Mouse (Mus musculus) MEL (cell line): ENCODE data around the gene Ngb. TPM values are rescaled to one million over a fixed set of nuclear protein-coding genes. Genes with fewer than 3 reads are reported as not detected.

Experiments
- DNase-seq: peaks from one replicate; pipeline ENCODE4 v3.0.0; 2011; ENCODE audit warnings: low read depth, low spot score
- H3K27ac ChIP-seq: 2 replicates; pipeline ENCODE4 v1.5.1; 2012; ENCODE audit warnings: low read depth, mild to moderate bottlenecking, control low read depth, low read length, moderate library complexity; ENCODE audit not compliant: control insufficient read depth
- H3K27me3 ChIP-seq, 2 experiments: fragments of 150-350 bp in 1 of 2; sonication (generic) in 1 of 2; 2 replicates each; pipeline ENCODE4 v1.6.1; 2012; ENCODE audit warnings: low read length in 2 of 2, mild to moderate bottlenecking in 2 of 2, improper control_type of control experiment in 1 of 2, moderate library complexity in 1 of 2; ENCODE audit not compliant: insufficient read depth in 2 of 2, control insufficient read depth in 1 of 2
- H3K36me3 ChIP-seq, 2 experiments: 2 replicates each; pipeline ENCODE4 v1.6.1; 2012 to 2014; ENCODE audit warnings: low read length in 2 of 2, improper control_type of control experiment in 1 of 2, inconsistent platforms in 1 of 2, mild to moderate bottlenecking in 1 of 2; ENCODE audit not compliant: insufficient read depth in 2 of 2, control insufficient read depth in 1 of 2
- H3K4me1 ChIP-seq, 2 experiments: fragments of 150-350 bp in 1 of 2; sonication (generic) in 1 of 2; 2 replicates each; pipeline ENCODE4 v1.6.1; 2012; ENCODE audit warnings: low read length in 2 of 2, improper control_type of control experiment in 1 of 2, mild to moderate bottlenecking in 1 of 2; ENCODE audit not compliant: insufficient read depth in 2 of 2, control insufficient read depth in 1 of 2
- H3K4me3 ChIP-seq, 2 experiments: fragments of 150-350 bp in 1 of 2; sonication (generic) in 1 of 2; 2 replicates each; pipeline ENCODE4 v1.5.1; 2012; ENCODE audit warnings: low read depth in 2 of 2, low read length in 2 of 2, mild to moderate bottlenecking in 2 of 2, moderate library complexity in 2 of 2, control low read depth in 1 of 2, improper control_type of control experiment in 1 of 2; ENCODE audit not compliant: control insufficient read depth in 1 of 2, insufficient read depth in 1 of 2
- H3K79me2 ChIP-seq: 2 replicates; pipeline ENCODE4 v1.6.1; 2012; ENCODE audit warnings: mild to moderate bottlenecking, low read length, moderate library complexity; ENCODE audit not compliant: control insufficient read depth, poor library complexity, insufficient read depth
- H3K9ac ChIP-seq: 2 replicates; pipeline ENCODE4 v1.6.1; 2012; ENCODE audit warnings: low read depth, mild to moderate bottlenecking, control low read depth, low read length, moderate library complexity; ENCODE audit not compliant: control insufficient read depth, poor library complexity, severe bottlenecking
- H3K9me3 ChIP-seq: fragments of 150-350 bp; sonication (generic); replicated peaks from 2 replicates; pipeline ENCODE4 v1.6.1; 2012; ENCODE audit warnings: mild to moderate bottlenecking, low read length, improper control_type of control experiment, moderate library complexity; ENCODE audit not compliant: insufficient read depth
- BHLHE40 ChIP-seq: IDR thresholded peaks from 2 replicates; pipeline ENCODE4 v1.6.1; 2012; ENCODE audit warnings: low read depth, mild to moderate bottlenecking, inconsistent platforms, low read length, improper control_type of control experiment, borderline replicate concordance
- CHD1 ChIP-seq: IDR thresholded peaks from 2 replicates; pipeline ENCODE4 v1.6.1; 2012; ENCODE audit warnings: low read depth, mild to moderate bottlenecking, inconsistent platforms, low read length, improper control_type of control experiment
- ELF1 ChIP-seq: IDR thresholded peaks from 2 replicates; pipeline ENCODE4 v1.6.1; 2014; ENCODE audit warnings: low read depth, mild to moderate bottlenecking, inconsistent platforms, low read length, improper control_type of control experiment, moderate library complexity
- ETS1 ChIP-seq: IDR thresholded peaks from 2 replicates; pipeline ENCODE4 v1.6.1; 2012; ENCODE audit warnings: low read depth, mild to moderate bottlenecking, inconsistent platforms, low read length, improper control_type of control experiment, moderate library complexity
- GABPA ChIP-seq: IDR thresholded peaks from 2 replicates; pipeline ENCODE4 v1.6.1; 2012; ENCODE audit warnings: low read depth, mild to moderate bottlenecking, inconsistent platforms, low read length, improper control_type of control experiment, moderate library complexity
- HCFC1 ChIP-seq: IDR thresholded peaks from 2 replicates; pipeline ENCODE4 v1.6.1; 2012; ENCODE audit warnings: low read depth, mild to moderate bottlenecking, inconsistent platforms, low read length, improper control_type of control experiment, moderate library complexity
- KAT2A ChIP-seq: conservative IDR thresholded peaks from 2 replicates; pipeline ENCODE4 v1.6.1; 2012; ENCODE audit warnings: low read depth, low read length, improper control_type of control experiment, inconsistent platforms
- MAZ ChIP-seq: IDR thresholded peaks from 2 replicates; pipeline ENCODE4 v1.6.1; 2012; ENCODE audit warnings: low read depth, mild to moderate bottlenecking, inconsistent platforms, low read length, improper control_type of control experiment
- MEF2A ChIP-seq: IDR thresholded peaks from 2 replicates; pipeline ENCODE4 v1.6.1; 2014; ENCODE audit warnings: low read depth, mild to moderate bottlenecking, inconsistent platforms, low read length, improper control_type of control experiment; ENCODE audit not compliant: poor library complexity, insufficient replicate concordance, severe bottlenecking; ENCODE audit errors: extremely low read depth
- MXI1 ChIP-seq: IDR thresholded peaks from 2 replicates; pipeline ENCODE4 v1.6.1; 2011; ENCODE audit warnings: mild to moderate bottlenecking, low read depth, low read length, improper control_type of control experiment
- MYC ChIP-seq: IDR thresholded peaks from 2 replicates; pipeline ENCODE4 v1.6.1; 2011; ENCODE audit warnings: low read depth, mild to moderate bottlenecking, low read length, improper control_type of control experiment, moderate library complexity
- NRF1 ChIP-seq: IDR thresholded peaks from 2 replicates; pipeline ENCODE4 v1.6.1; 2014; ENCODE audit warnings: low read depth, mild to moderate bottlenecking, inconsistent platforms, low read length, improper control_type of control experiment, moderate library complexity; ENCODE audit not compliant: poor library complexity, insufficient read depth, severe bottlenecking
- POLR2A ChIP-seq, 2 experiments: IDR thresholded peaks; 2 replicates each; pipeline ENCODE4 v1.6.1; 2011 to 2012; ENCODE audit warnings: low read length in 2 of 2, mild to moderate bottlenecking in 2 of 2, control low read depth in 1 of 2, improper control_type of control experiment in 1 of 2, low read depth in 1 of 2, moderate library complexity in 1 of 2; ENCODE audit not compliant: control insufficient read depth in 1 of 2, insufficient read depth in 1 of 2, poor library complexity in 1 of 2
- POLR2AphosphoS2 ChIP-seq: IDR thresholded peaks from 2 replicates; pipeline ENCODE4 v1.6.1; 2011; ENCODE audit warnings: low read length, improper control_type of control experiment
- POLR2AphosphoS5 ChIP-seq: IDR thresholded peaks from 2 replicates; pipeline ENCODE4 v1.6.1; 2012; ENCODE audit warnings: low read depth, borderline replicate concordance, mild to moderate bottlenecking, inconsistent platforms, low read length, moderate library complexity, mixed read lengths
- RAD21 ChIP-seq: IDR thresholded peaks from 2 replicates; pipeline ENCODE4 v1.6.1; 2011; ENCODE audit warnings: mild to moderate bottlenecking, low read depth, low read length, improper control_type of control experiment
- SMC3 ChIP-seq: IDR thresholded peaks from 2 replicates; pipeline ENCODE4 v1.6.1; 2011; ENCODE audit warnings: low read depth, low read length, improper control_type of control experiment
- TBP ChIP-seq: IDR thresholded peaks from 2 replicates; pipeline ENCODE4 v1.8.0; 2011; ENCODE audit warnings: low read depth, low read length, improper control_type of control experiment
- USF2 ChIP-seq, 2 experiments: IDR thresholded peaks; 2 replicates each; pipeline ENCODE4 v1.6.1; 2011 to 2012; ENCODE audit warnings: improper control_type of control experiment in 2 of 2, low read length in 2 of 2, borderline replicate concordance in 1 of 2, inconsistent platforms in 1 of 2, low read depth in 1 of 2, mild to moderate bottlenecking in 1 of 2; ENCODE audit not compliant: insufficient read depth in 1 of 2
- ZKSCAN1 ChIP-seq: IDR thresholded peaks from 2 replicates; pipeline ENCODE4 v1.6.1; 2012; ENCODE audit warnings: low read depth, mild to moderate bottlenecking, inconsistent platforms, low read length, improper control_type of control experiment, moderate library complexity
- ZMIZ1 ChIP-seq: IDR thresholded peaks from 2 replicates; pipeline ENCODE4 v1.6.1; 2012; ENCODE audit warnings: low read depth, mild to moderate bottlenecking, inconsistent platforms, low read length, improper control_type of control experiment, moderate library complexity
- polyA plus RNA-seq, 2 experiments: library from polyadenylated mRNA; stranded (reverse) in 1 of 2; unstranded in 1 of 2; fragments of >175 nt in 1 of 2; fragments of >200 nt in 1 of 2; gene quantifications; 2 replicates each; pipeline versions ENCODE4 v1.2.1 to v1.2.4; 2012; ENCODE audit warnings: low replicate concordance in 2 of 2, low read depth in 1 of 2; ENCODE audit not compliant: insufficient read length in 2 of 2, insufficient read depth in 1 of 2, missing spikeins in 1 of 2
- total RNA-seq: library from RNA; depleted of rRNA; stranded (reverse); fragments of 300-350 nt; gene quantifications from 2 replicates; pipeline ENCODE4 v1.2.3, GENCODE M21; 2012

The Ngb gene
- total and polyA plus RNA-seq, 3 experiments, result not detected

GRCm38 (mm10) chr12:87065446-87065845 is 36.9 kb downstream of the Ngb start:
- H3K4me1 ChIP-seq, result no peaks in the 10 kb centered on the region
- no peak overlapping the region for H3K4me3 ChIP-seq
- H3K27me3 ChIP-seq, result peaks cover 0 to 1% of the 10 kb centered on the region in 2 experiments; a peak in 1 of 4 replicates
- H3K36me3 ChIP-seq, result no peaks in the 10 kb centered on the region
- H3K9me3 ChIP-seq, result no peaks in the 10 kb centered on the region
- no peak for TF ChIP-seq POLR2AphosphoS5
- TF ChIP-seq HCFC1, result no peak
- no peak for TF ChIP-seq ZKSCAN1
- no peak for DNase-seq
- H3K27ac ChIP-seq, result no peak overlapping the region
- H3K9ac ChIP-seq, result no peak overlapping the region
- no peaks in the 10 kb centered on the region for H3K79me2 ChIP-seq

GRCm38 (mm10) chr12:87057066-87057465 is 45.3 kb downstream of the Ngb start:
- Histone ChIP-seq H3K9ac (no peak overlapping the region), H3K27me3 (peaks cover 0 to 15% of the 10 kb centered on the region in 2 experiments; a peak in 2 of 4 replicates), H3K9me3 (no peaks in the 10 kb centered on the region), H3K36me3 (no peaks in the 10 kb centered on the region), H3K4me3 (no peak overlapping the region), H3K79me2 (no peaks in the 10 kb centered on the region), H3K27ac (no peak overlapping the region), H3K4me1 (peaks cover 0 to 3% of the 10 kb centered on the region in 2 experiments; a peak in 1 of 4 replicates)
- DNase-seq, result no peak
- TF ChIP-seq HCFC1 (no peak), RAD21 (no peak), ELF1 (no peak), MEF2A (no peak), NRF1 (no peak), ETS1 (no peak), MXI1 (no peak), ZMIZ1 (no peak), GABPA (no peak), MAZ (no peak), USF2 (IDR thresholded peaks at IDR 0.05; ENCODE audit: borderline replicate concordance in 1 of 2, insufficient read depth in 1 of 2, low read depth in 1 of 2, low read length in 2 of 2) (no peak), POLR2A (IDR thresholded peaks at IDR 0.05; ENCODE audit: control insufficient read depth in 1 of 2, insufficient read depth in 1 of 2, low read depth in 1 of 2, low read length in 2 of 2, poor library complexity in 1 of 2) (no peak), SMC3 (no peak), TBP (no peak), BHLHE40 (no peak), MYC (no peak), CHD1 (no peak), POLR2AphosphoS2 (no peak), ZKSCAN1 (no peak), KAT2A (no peak)
